Mouse (Mus musculus) embryonic facial prominence, embryonic 11.5 days (tissue): ENCODE measurements around the gene Olfr71. TPM values are rescaled to one million over a fixed set of nuclear protein-coding genes. Genes with fewer than 3 reads are reported as not detected.

Source experiments
- ATAC-seq: fragments of 200-750 bp; cut with Nextera tagmentation; replicated peaks from 2 replicates; pipeline ENCODE4 v1.8.0; 2017; ENCODE audit warnings: low read depth; ENCODE audit not compliant: insufficient number of reproducible peaks, low FRiP score, low TSS enrichment
- DNase-seq: peaks from one replicate; pipeline ENCODE4 v3.0.0-alpha.2; 2015; ENCODE audit warnings: low spot score
- H3K27ac ChIP-seq: fragments of 300-500 bp; sonication (generic); replicated peaks from 2 replicates; pipeline ENCODE4 v1.5.1; 2014; ENCODE audit warnings: mild to moderate bottlenecking, low read depth, low read length, control low read depth
- H3K27me3 ChIP-seq: fragments of 300-500 bp; sonication (generic); 2 replicates; pipeline ENCODE4 v1.6.1; 2014; ENCODE audit warnings: mild to moderate bottlenecking, low read length, moderate library complexity, mixed read lengths; ENCODE audit not compliant: control insufficient read depth, insufficient read depth
- H3K36me3 ChIP-seq: fragments of 300-500 bp; sonication (generic); replicated peaks from 2 replicates; pipeline ENCODE4 v1.6.1; 2014; ENCODE audit warnings: low read depth, mild to moderate bottlenecking, low read length, moderate library complexity, mixed read lengths; ENCODE audit not compliant: control insufficient read depth, insufficient read depth
- H3K4me1 ChIP-seq: fragments of 300-500 bp; sonication (generic); 2 replicates; pipeline ENCODE4 v1.6.1; 2014; ENCODE audit warnings: low read length, mixed read lengths; ENCODE audit not compliant: control insufficient read depth, insufficient read depth
- H3K4me2 ChIP-seq: fragments of 300-500 bp; sonication (generic); 2 replicates; pipeline ENCODE4 v1.6.1; 2014; ENCODE audit warnings: low read depth, mild to moderate bottlenecking, control low read depth, low read length, moderate library complexity
- H3K4me3 ChIP-seq: fragments of 300-500 bp; sonication (generic); 2 replicates; pipeline ENCODE4 v1.5.1; 2014; ENCODE audit warnings: low read depth, low read length, control low read depth
- H3K9ac ChIP-seq: fragments of 300-500 bp; sonication (generic); replicated peaks from 2 replicates; pipeline ENCODE4 v1.6.1; 2014; ENCODE audit warnings: mild to moderate bottlenecking, control low read depth, low read length
- H3K9me3 ChIP-seq: fragments of 300-500 bp; sonication (generic); replicated peaks from 2 replicates; pipeline ENCODE4 v1.6.1; 2016; ENCODE audit warnings: mild to moderate bottlenecking, low read length, inconsistent platforms, mixed read lengths; ENCODE audit not compliant: control insufficient read depth
- WGBS: fragments of 180-500 bp; shearing (Covaris S2); extraction: QIAGEN DNeasy Blood & Tissue Kit; methylation state at CpG from one replicate; pipeline ENCODE4 v1.1.7; 2014; 5-methylcytosine and 5-hydroxymethylcytosine counted together
- polyA plus RNA-seq: library from polyadenylated mRNA; unstranded; fragments of >200 nt; fragmentation: Nextera tagmentation; extraction: Ambion mirVana; gene quantifications from 2 replicates; pipeline ENCODE4 v1.2.1, GENCODE M21; 2014

The Olfr71 gene
- polyA plus RNA-seq, 1 experiment from 2014 or later = not detected

- H3K27ac ChIP-seq = no peak overlapping the region
- DNase-seq = no peak
- no peaks in the 10 kb centered on the region for H3K36me3 ChIP-seq
- 73% methylated on average over 6 of the region's 6 CpGs for WGBS
- no peaks in the 10 kb centered on the region for H3K4me1 ChIP-seq
- H3K4me3 ChIP-seq = no peak overlapping the region
- ATAC-seq = no peak
- H3K9me3 ChIP-seq = no peaks in the 10 kb centered on the region
- no peaks in the 10 kb centered on the region for H3K27me3 ChIP-seq
- H3K4me2 ChIP-seq = no peak overlapping the region
- no peak overlapping the region for H3K9ac ChIP-seq
Observed at GRCm38 (mm10) chr4:43703439-43703838, 6.6 kb downstream of the Olfr71 start.

GRCm38 (mm10) chr4:43700707-43701106 is 9.3 kb downstream of the Olfr71 start, which contains the start of gene Olfr70:
TSS of gene Olfr70 (minus strand) at chr4:43700807.
- H3K4me1 ChIP-seq = no peaks in the 10 kb centered on the region
- 84% methylated on average over 6 of the region's 6 CpGs for WGBS
- H3K36me3 ChIP-seq = no peaks in the 10 kb centered on the region
- no peaks in the 10 kb centered on the region for H3K9me3 ChIP-seq
- DNase-seq (no peak), ATAC-seq (no peak)
- no peak within 1 kb of the TSS for H3K4me2 ChIP-seq
- H3K4me3 ChIP-seq = no peak within 1 kb of the TSS
- no peak within 1 kb of the TSS for H3K27ac ChIP-seq
- no peaks in the 10 kb centered on the region for H3K27me3 ChIP-seq
- no peak within 1 kb of the TSS for H3K9ac ChIP-seq

- Histone ChIP-seq H3K4me1 (no peaks in the 10 kb centered on the region), H3K9ac (no peak overlapping the region), H3K27ac (no peak overlapping the region), H3K9me3 (no peaks in the 10 kb centered on the region), H3K4me3 (no peak overlapping the region), H3K36me3 (no peaks in the 10 kb centered on the region), H3K4me2 (no peak overlapping the region), H3K27me3 (no peaks in the 10 kb centered on the region)
- 93% methylated on average over 13 of the region's 13 CpGs for WGBS
- DNase-seq (no peak), ATAC-seq (no peak)
Observed at GRCm38 (mm10) chr4:43696561-43696960, 13.5 kb downstream of the Olfr71 start.

GRCm38 (mm10) chr4:43695249-43695671 is 14.8 kb downstream of the Olfr71 start:
- Histone ChIP-seq H3K4me3 (no peak overlapping the region), H3K36me3 (no peaks in the 10 kb centered on the region), H3K4me2 (no peak overlapping the region), H3K9ac (no peak overlapping the region), H3K27ac (no peak overlapping the region), H3K4me1 (no peaks in the 10 kb centered on the region), H3K27me3 (no peaks in the 10 kb centered on the region), H3K9me3 (no peaks in the 10 kb centered on the region)
- no peak for DNase-seq
- ATAC-seq = no peak
- 35% methylated on average over 9 of the region's 9 CpGs for WGBS

- Histone ChIP-seq H3K9ac (no peak overlapping the region), H3K27me3 (no peaks in the 10 kb centered on the region), H3K4me1 (no peaks in the 10 kb centered on the region), H3K4me2 (no peak overlapping the region), H3K36me3 (no peaks in the 10 kb centered on the region; the same call in 1 of the 2 replicates), H3K4me3 (no peak overlapping the region), H3K27ac (no peak overlapping the region), H3K9me3 (no peaks in the 10 kb centered on the region)
- 86% methylated on average over 1 of the region's 1 CpGs for WGBS
- no peak for DNase-seq
- no peak for ATAC-seq
Observed at GRCm38 (mm10) chr4:43694439-43695248, 15.4 kb downstream of the Olfr71 start.

- ATAC-seq (no peak), DNase-seq (no peak)
- H3K4me2 ChIP-seq = no peak overlapping the region
- H3K4me1 ChIP-seq = no peaks in the 10 kb centered on the region
- H3K27me3 ChIP-seq = no peaks in the 10 kb centered on the region
- H3K27ac ChIP-seq = no peak overlapping the region
- H3K36me3 ChIP-seq = no peaks in the 10 kb centered on the region; the same call in 1 of the 2 replicates
- no peak overlapping the region for H3K4me3 ChIP-seq
- no peak overlapping the region for H3K9ac ChIP-seq
- WGBS = 84% methylated on average over 5 of the region's 5 CpGs
- H3K9me3 ChIP-seq = no peaks in the 10 kb centered on the region
Observed at GRCm38 (mm10) chr4:43693806-43694241, 16.2 kb downstream of the Olfr71 start.

- H3K4me3 ChIP-seq = no peak overlapping the region
- WGBS = 82% methylated on average over 5 of the region's 5 CpGs
- H3K36me3 ChIP-seq = no peaks in the 10 kb centered on the region; the same call in 1 of the 2 replicates
- no peaks in the 10 kb centered on the region for H3K4me1 ChIP-seq
- no peak overlapping the region for H3K9ac ChIP-seq
- H3K27ac ChIP-seq = no peak overlapping the region
- no peaks in the 10 kb centered on the region for H3K27me3 ChIP-seq
- ATAC-seq (no peak), DNase-seq (no peak)
- no peak overlapping the region for H3K4me2 ChIP-seq
- no peaks in the 10 kb centered on the region for H3K9me3 ChIP-seq
Observed at GRCm38 (mm10) chr4:43691026-43691425, 19.0 kb downstream of the Olfr71 start.

GRCm38 (mm10) chr4:43690021-43690420 is 20.0 kb downstream of the Olfr71 start:
- H3K36me3 ChIP-seq = no peaks in the 10 kb centered on the region; the same call in 1 of the 2 replicates
- H3K4me2 ChIP-seq = no peak overlapping the region
- 95% methylated on average over 17 of the region's 17 CpGs for WGBS
- no peak overlapping the region for H3K27ac ChIP-seq
- H3K4me1 ChIP-seq = no peaks in the 10 kb centered on the region
- DNase-seq (no peak), ATAC-seq (no peak)
- H3K27me3 ChIP-seq = no peaks in the 10 kb centered on the region
- H3K9ac ChIP-seq = no peak overlapping the region
- no peaks in the 10 kb centered on the region for H3K9me3 ChIP-seq
- no peak overlapping the region for H3K4me3 ChIP-seq
